ENCODE assay signal across 1 mouse cellular context in genomic region chr11:60120586-60121262, GRCm38 (mm10).
TF ChIP-seq lines count a peak whose summit lies in the region.

No protein-coding gene starts in this region.

TF ChIP-seq in MEL, 35 proteins besides CTCF, POLR2A, EP300 and RAD21 (continued from another document):
- no peak for TF ChIP-seq TBP (IDR thresholded peaks at IDR 0.05; ENCODE audit: low read depth, low read length)
- TF ChIP-seq ZMIZ1 (IDR thresholded peaks at IDR 0.05; ENCODE audit: low read depth, low read length): no peak
